Mouse (Mus musculus) induced T-regulatory cell, adult 2 months (primary cell): ENCODE results near the gene Gm20696.
A peak's percentile ranks its signal among the peaks of the same experiment; 100 is the strongest.

Source experiments
- DNase-seq: peaks from one replicate; pipeline ENCODE4 v3.0.0-alpha.2; 2012; ENCODE audit warnings: low read depth

Gene Gm20696

GRCm38 (mm10) chr6:99520676-99521037, 145.9 kb downstream of the Gm20696 start:
- no peak for DNase-seq

GRCm38 (mm10) chr6:99519806-99520675, 146.6 kb downstream of the Gm20696 start:
- peak; percentile 29 for DNase-seq

- DNase-seq = no peak
Observed at GRCm38 (mm10) chr6:99519052-99519451, 147.5 kb downstream of the Gm20696 start.

- no peak for DNase-seq
Observed at GRCm38 (mm10) chr6:99515667-99516199, 150.9 kb downstream of the Gm20696 start.

- DNase-seq = no peak
Observed at GRCm38 (mm10) chr6:99511862-99512261, 154.7 kb downstream of the Gm20696 start.

- DNase-seq = no peak
Observed at GRCm38 (mm10) chr6:99509189-99509592, 157.4 kb downstream of the Gm20696 start.

- no peak for DNase-seq
Observed at GRCm38 (mm10) chr6:99506816-99507215, 159.8 kb downstream of the Gm20696 start.

GRCm38 (mm10) chr6:99503741-99504140, 162.9 kb downstream of the Gm20696 start:
- peak; percentile 28 for DNase-seq

- no peak for DNase-seq
Observed at GRCm38 (mm10) chr6:99502727-99503126, 163.9 kb downstream of the Gm20696 start.

- no peak for DNase-seq
Observed at GRCm38 (mm10) chr6:99502314-99502713, 164.3 kb downstream of the Gm20696 start.

GRCm38 (mm10) chr6:99500570-99501270, 165.9 kb downstream of the Gm20696 start:
- DNase-seq = no peak

- peak; percentile 32 for DNase-seq
Observed at GRCm38 (mm10) chr6:99498082-99498481, 168.5 kb downstream of the Gm20696 start.

- no peak for DNase-seq
Observed at GRCm38 (mm10) chr6:99496114-99496513, 170.5 kb downstream of the Gm20696 start.

GRCm38 (mm10) chr6:99492937-99493336, 173.7 kb downstream of the Gm20696 start:
- DNase-seq = no peak

- no peak for DNase-seq
Observed at GRCm38 (mm10) chr6:99491979-99492544, 174.5 kb downstream of the Gm20696 start.

- DNase-seq = no peak
Observed at GRCm38 (mm10) chr6:99491146-99491545, 175.5 kb downstream of the Gm20696 start.

GRCm38 (mm10) chr6:99489900-99490648, 176.5 kb downstream of the Gm20696 start:
- no peak for DNase-seq

GRCm38 (mm10) chr6:99489423-99489822, 177.2 kb downstream of the Gm20696 start:
- no peak for DNase-seq

GRCm38 (mm10) chr6:99485884-99486640, 180.5 kb downstream of the Gm20696 start:
- peak; percentile 33 for DNase-seq

- DNase-seq = peak; percentile 33
Observed at GRCm38 (mm10) chr6:99485217-99485883, 181.2 kb downstream of the Gm20696 start.

GRCm38 (mm10) chr6:99484884-99485216, 181.7 kb downstream of the Gm20696 start:
- DNase-seq = no peak
